Mouse (Mus musculus): Measurements from ENCODE around the gene Skil. TPM values are rescaled to one million over a fixed set of nuclear protein-coding genes. Genes with fewer than 3 reads are reported as not detected.
"Not testable (repeated sequence)": the region's sequence is repeated elsewhere in the genome, so short reads cannot be mapped to it uniquely, and the experiment has no call there.

Gene Skil
- polyA plus RNA-seq, 1 experiment: 13.1 TPM

GRCm38 (mm10) chr3:31134246-31134645, 39.4 kb downstream of the Skil start:
- H3K27ac ChIP-seq (ENCODE audit: control insufficient read depth, insufficient read depth, low read length): no peak overlapping the region
- no peak overlapping the region for H3K4me3 ChIP-seq (ENCODE audit: control insufficient read depth, insufficient read depth, low read length)
- 85% methylated on average over 8 of the region's 8 CpGs for WGBS
- H3K4me1 ChIP-seq (replicated peaks; ENCODE audit: control insufficient read depth, insufficient read depth, low read length): no peaks in the 10 kb centered on the region
- TF ChIP-seq POLR2A (IDR thresholded peaks at IDR 0.05; ENCODE audit: control insufficient read depth, extremely low read depth, insufficient read depth, low read length, poor library complexity): no peak
- TF ChIP-seq CTCF (IDR thresholded peaks at IDR 0.05; ENCODE audit: borderline replicate concordance, control insufficient read depth, extremely low read depth, insufficient read depth, low read length, poor library complexity): no peak
- no peaks in the 10 kb centered on the region for H3K36me3 ChIP-seq (ENCODE audit: control insufficient read depth, insufficient read depth, low read length)
- DNase-seq: no peak
- H3K27me3 ChIP-seq (ENCODE audit: control insufficient read depth, insufficient read depth, low read length): no peaks in the 10 kb centered on the region

GRCm38 (mm10) chr3:31134696-31135095, 39.8 kb downstream of the Skil start:
- Histone ChIP-seq H3K27ac (ENCODE audit: control insufficient read depth, insufficient read depth, low read length) (no peak overlapping the region), H3K4me1 (replicated peaks; ENCODE audit: control insufficient read depth, insufficient read depth, low read length) (no peaks in the 10 kb centered on the region), H3K27me3 (ENCODE audit: control insufficient read depth, insufficient read depth, low read length) (no peaks in the 10 kb centered on the region), H3K4me3 (ENCODE audit: control insufficient read depth, insufficient read depth, low read length) (no peak overlapping the region), H3K36me3 (ENCODE audit: control insufficient read depth, insufficient read depth, low read length) (no peaks in the 10 kb centered on the region)
- no peak for DNase-seq
- TF ChIP-seq CTCF (IDR thresholded peaks at IDR 0.05; ENCODE audit: borderline replicate concordance, control insufficient read depth, extremely low read depth, insufficient read depth, low read length, poor library complexity): no peak
- TF ChIP-seq POLR2A (IDR thresholded peaks at IDR 0.05; ENCODE audit: control insufficient read depth, extremely low read depth, insufficient read depth, low read length, poor library complexity): no peak
- 66% methylated on average over 7 of the region's 7 CpGs for WGBS

DNA sequence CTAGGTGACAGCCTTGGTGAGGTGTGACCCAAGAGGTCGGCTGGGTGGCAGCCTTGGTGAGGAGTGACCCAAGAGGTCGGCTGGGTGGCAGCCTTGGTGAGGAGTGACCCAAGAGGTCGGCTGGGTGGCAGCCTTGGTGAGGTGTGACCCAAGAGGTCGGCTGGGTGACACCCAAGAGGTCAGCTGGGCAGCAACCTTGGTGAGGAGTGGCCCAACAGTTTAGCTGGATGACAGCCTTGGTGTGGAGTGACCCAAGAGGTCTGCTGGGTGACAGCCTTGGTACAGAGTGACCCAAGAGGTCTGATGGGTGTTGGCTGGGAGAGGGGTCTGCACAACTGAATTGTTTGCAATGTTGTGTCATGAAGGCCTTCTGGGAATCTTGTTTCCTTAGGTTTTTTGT, 41.7 kb downstream of the Skil start:
- 96% methylated on average over 4 of the region's 4 CpGs for WGBS
- H3K4me1 ChIP-seq (replicated peaks; ENCODE audit: control insufficient read depth, insufficient read depth, low read length); DNase-seq; H3K36me3 ChIP-seq (ENCODE audit: control insufficient read depth, insufficient read depth, low read length); H3K4me3 ChIP-seq (ENCODE audit: control insufficient read depth, insufficient read depth, low read length); H3K27me3 ChIP-seq (ENCODE audit: control insufficient read depth, insufficient read depth, low read length); H3K27ac ChIP-seq (ENCODE audit: control insufficient read depth, insufficient read depth, low read length): not testable (repeated sequence)

GRCm38 (mm10) chr3:31138454-31139424, 43.9 kb downstream of the Skil start:
- 59% methylated on average over 13 of the region's 13 CpGs for WGBS
- no peaks in the 10 kb centered on the region for H3K36me3 ChIP-seq (ENCODE audit: control insufficient read depth, insufficient read depth, low read length)
- H3K27me3 ChIP-seq (ENCODE audit: control insufficient read depth, insufficient read depth, low read length): no peaks in the 10 kb centered on the region
- H3K4me3 ChIP-seq (ENCODE audit: control insufficient read depth, insufficient read depth, low read length): no peak overlapping the region
- peak; percentile 75 for DNase-seq
- no peak for TF ChIP-seq POLR2A (IDR thresholded peaks at IDR 0.05; ENCODE audit: control insufficient read depth, extremely low read depth, insufficient read depth, low read length, poor library complexity)
- no peak; the same call in 1 of the 2 replicates for TF ChIP-seq CTCF (IDR thresholded peaks at IDR 0.05; ENCODE audit: borderline replicate concordance, control insufficient read depth, extremely low read depth, insufficient read depth, low read length, poor library complexity)
- H3K4me1 ChIP-seq (replicated peaks; ENCODE audit: control insufficient read depth, insufficient read depth, low read length): no peaks in the 10 kb centered on the region
- H3K27ac ChIP-seq (ENCODE audit: control insufficient read depth, insufficient read depth, low read length): no peak overlapping the region

DNA sequence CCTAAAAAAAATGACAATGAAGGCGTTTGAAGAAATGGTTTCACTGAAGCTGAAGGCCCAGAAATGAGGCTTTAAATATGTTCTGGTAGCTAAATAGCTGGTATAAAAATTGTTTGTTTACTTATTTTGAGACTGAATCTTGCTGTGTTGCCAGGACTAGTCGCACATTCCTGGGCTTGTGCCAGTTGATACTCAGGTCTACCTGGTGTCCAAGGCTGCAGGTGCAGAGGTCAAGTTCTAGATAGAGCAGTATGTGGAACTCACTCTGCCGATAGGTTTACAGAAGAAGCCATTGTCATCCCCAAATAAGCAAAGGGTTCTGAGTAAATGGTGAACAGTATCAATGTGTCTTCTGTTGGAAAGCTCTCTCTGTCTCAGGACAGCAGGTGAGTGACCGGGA, 46.8 kb downstream of the Skil start:
- Histone ChIP-seq H3K36me3 (ENCODE audit: control insufficient read depth, insufficient read depth, low read length) (no peaks in the 10 kb centered on the region), H3K27me3 (ENCODE audit: control insufficient read depth, insufficient read depth, low read length) (no peaks in the 10 kb centered on the region), H3K4me1 (replicated peaks; ENCODE audit: control insufficient read depth, insufficient read depth, low read length) (0 out of 2 replicates have a peak, but pooled peaks cover 2% of the 10 kb centered on the region), H3K4me3 (ENCODE audit: control insufficient read depth, insufficient read depth, low read length) (no peak overlapping the region), H3K27ac (ENCODE audit: control insufficient read depth, insufficient read depth, low read length) (no peak overlapping the region)
- WGBS: 95% methylated on average over 4 of the region's 4 CpGs
- no peak for DNase-seq
- TF ChIP-seq POLR2A (IDR thresholded peaks at IDR 0.05; ENCODE audit: control insufficient read depth, extremely low read depth, insufficient read depth, low read length, poor library complexity) (no peak), CTCF (IDR thresholded peaks at IDR 0.05; ENCODE audit: borderline replicate concordance, control insufficient read depth, extremely low read depth, insufficient read depth, low read length, poor library complexity) (no peak)

GRCm38 (mm10) chr3:31145222-31145621, 50.4 kb downstream of the Skil start:
- 86% methylated on average over 11 of the region's 11 CpGs for WGBS
- H3K27me3 ChIP-seq (ENCODE audit: control insufficient read depth, insufficient read depth, low read length): not testable (repeated sequence)
- H3K4me1 ChIP-seq (replicated peaks; ENCODE audit: control insufficient read depth, insufficient read depth, low read length): peaks cover 10% of the 10 kb centered on the region; the same call in 1 of the 2 replicates

More at GRCm38 (mm10) chr3:31145222-31145621, 50.4 kb downstream of the Skil start:
- not testable (repeated sequence) for H3K27ac ChIP-seq (ENCODE audit: control insufficient read depth, insufficient read depth, low read length); H3K36me3 ChIP-seq (ENCODE audit: control insufficient read depth, insufficient read depth, low read length); DNase-seq; H3K4me3 ChIP-seq (ENCODE audit: control insufficient read depth, insufficient read depth, low read length)
